Mouse (Mus musculus): ENCODE measurements around the gene Cxcl1.

Gene Cxcl1

DNA sequence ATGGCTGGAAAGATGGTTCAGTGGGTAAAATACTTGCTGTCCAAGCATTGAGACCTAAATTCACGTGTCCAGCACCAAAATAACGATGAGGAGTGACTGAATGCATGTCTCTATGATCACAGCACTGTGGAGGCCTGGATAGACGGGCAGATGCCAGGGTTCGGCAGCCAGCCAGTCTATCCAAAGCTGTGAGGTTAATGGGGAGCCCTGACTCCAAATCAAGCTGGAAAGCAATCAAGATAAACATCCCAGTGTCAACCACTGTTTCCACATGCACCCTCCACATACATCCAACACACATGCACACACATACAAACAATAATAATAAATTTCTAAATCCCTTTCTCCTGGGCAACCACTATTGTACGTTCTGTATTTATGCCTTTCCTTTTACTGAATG, 2.4 kb upstream of the Cxcl1 start:
- no peak for DNase-seq

DNA sequence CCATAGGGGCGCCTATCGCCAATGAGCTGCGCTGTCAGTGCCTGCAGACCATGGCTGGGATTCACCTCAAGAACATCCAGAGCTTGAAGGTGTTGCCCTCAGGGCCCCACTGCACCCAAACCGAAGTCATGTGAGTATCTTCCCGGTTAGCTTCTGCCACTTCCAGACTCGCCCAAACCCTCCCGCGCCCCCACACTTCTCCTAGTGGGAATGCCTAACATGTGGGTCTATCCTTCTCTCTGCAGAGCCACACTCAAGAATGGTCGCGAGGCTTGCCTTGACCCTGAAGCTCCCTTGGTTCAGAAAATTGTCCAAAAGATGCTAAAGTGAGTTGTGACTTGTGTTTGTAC, 398 bp downstream of the Cxcl1 start:
- DNase-seq = no peak

DNA sequence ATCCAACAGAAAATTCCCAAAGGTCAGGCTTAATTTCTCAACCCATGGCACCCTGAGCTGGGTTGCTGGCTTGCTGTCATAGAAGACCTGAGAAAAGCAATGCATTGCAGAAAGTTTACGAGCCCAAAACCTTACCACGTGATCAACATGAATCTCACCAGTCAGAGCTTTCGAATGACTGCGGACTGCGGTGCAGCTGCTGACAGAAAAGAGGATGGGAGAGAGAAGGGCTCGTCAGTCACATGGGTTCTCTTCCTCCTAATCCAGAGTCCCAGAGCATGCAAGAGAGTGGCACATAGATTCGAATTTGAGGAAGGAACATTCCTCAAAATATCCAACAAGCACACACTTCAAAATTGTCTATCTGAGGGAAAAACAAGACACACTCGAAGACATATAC, 3.2 kb downstream of the Cxcl1 start:
- DNase-seq = no peak

DNA sequence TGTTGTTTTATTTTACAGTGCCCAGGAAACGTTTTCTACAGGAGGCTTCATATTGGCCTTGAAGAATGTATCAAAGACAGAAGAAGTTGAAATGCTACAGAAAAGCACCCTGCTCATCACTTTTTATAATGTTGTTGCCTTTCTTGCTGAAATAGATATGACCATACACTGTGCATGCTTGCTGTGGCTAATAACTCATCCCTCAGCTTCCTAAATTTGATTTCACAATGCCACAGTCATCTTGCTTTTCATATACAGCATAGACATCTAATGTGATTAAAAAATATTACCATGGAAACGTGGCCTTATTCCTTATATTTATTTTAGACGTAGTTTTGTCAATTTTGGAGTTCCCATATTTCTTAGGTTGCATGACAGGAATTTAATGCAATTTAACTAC, 6.4 kb downstream of the Cxcl1 start:
- no peak for DNase-seq

DNA sequence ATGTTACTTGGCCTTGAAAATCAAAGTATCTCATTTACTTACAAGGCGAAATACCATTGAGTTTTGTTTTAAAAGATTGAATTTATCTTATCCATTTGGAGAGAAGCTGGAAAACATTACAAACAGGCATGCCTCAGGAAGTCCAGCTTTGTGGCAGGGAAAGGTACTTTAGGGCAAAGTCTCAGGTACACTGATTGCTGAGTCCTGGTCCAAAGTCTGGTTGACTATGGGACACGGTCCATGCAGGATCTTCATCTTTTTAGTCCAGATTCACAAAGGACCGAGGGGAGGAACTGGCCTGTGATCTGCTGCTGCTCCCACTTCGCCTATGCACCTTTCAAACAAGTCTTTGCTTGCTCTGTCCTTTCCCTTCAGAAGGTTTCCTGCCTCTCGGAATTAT, 8.3 kb downstream of the Cxcl1 start:
- no peak for DNase-seq

DNA sequence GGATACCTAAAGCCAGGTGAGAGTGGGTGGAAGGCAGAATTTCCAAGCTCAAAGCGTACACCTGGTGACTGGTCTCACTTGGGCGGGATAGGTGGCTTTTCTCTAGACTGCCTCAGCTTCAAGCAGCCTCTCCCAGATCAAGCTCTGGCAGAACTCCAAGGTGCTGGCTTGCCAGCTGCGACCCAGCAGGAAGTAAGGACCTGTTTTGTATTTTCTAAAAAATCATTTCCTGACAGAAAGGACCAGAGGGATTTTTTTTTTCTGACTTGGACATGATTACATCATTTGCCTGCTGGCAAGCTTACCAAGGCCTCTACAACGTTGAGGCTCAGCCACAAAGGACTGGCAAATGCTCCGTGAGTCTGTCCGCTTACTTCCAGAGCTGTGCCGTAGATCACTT, 9.1 kb downstream of the Cxcl1 start:
- DNase-seq = peak; percentile 62

DNA sequence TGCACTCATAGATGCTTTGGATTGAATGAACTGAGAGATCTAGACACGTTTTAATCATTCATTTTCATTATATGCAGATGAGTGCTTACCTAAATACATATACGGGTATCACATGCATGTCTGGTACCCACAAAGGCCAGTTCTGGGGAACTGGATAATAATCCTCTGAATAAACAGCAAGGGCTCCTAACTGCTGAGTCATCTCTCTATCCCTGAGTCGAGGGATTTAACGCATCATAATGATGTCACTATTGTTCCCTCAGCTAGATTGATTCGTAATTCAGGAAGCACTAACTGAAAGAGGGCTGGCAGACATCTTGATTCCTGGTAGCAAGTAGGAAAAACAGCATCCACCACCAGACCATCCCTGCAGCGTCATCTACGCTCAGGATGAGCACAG, 9.6 kb downstream of the Cxcl1 start:
- no peak for DNase-seq

DNA sequence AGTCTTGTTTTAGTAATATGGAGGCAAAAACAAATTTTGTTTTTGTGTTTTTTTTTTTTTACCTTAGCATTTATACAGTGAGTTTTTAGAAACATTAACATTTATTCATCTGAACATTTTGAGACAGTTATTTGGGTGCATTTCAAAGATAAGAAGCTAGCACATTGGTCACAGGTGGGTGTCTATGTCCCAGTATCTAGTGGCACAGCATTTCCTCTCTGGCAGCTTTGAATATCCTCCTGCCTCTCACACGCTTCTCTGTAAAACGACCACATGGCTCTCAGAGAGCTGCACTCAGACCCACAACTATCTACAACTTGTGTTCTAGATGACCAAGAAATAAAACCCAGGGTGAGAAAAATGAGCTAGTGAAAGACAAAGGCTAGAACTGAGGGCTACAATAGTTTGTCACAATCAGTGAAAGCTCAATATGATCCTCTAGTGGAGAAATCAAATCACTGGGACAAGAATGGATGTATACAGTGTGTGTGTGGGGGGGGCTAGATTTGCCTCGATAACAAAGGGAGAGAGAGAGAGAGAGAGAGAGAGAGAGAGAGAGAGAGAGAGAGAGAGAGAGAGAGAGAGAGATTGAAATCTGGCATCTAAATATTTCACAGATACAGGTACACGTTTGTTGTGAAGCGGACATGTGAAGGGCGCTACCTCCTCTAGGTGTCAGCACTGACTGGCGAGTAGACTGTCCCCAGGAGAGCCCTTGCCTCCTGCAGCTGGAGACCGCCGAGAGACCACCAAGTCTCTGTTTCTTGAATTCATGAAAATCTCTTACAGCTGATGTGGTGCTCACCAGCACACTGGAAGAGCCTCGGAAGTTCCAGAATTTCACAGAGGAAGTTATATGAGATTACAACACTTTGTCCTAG, 11.6 kb downstream of the Cxcl1 start:
- DNase-seq = no peak

DNA sequence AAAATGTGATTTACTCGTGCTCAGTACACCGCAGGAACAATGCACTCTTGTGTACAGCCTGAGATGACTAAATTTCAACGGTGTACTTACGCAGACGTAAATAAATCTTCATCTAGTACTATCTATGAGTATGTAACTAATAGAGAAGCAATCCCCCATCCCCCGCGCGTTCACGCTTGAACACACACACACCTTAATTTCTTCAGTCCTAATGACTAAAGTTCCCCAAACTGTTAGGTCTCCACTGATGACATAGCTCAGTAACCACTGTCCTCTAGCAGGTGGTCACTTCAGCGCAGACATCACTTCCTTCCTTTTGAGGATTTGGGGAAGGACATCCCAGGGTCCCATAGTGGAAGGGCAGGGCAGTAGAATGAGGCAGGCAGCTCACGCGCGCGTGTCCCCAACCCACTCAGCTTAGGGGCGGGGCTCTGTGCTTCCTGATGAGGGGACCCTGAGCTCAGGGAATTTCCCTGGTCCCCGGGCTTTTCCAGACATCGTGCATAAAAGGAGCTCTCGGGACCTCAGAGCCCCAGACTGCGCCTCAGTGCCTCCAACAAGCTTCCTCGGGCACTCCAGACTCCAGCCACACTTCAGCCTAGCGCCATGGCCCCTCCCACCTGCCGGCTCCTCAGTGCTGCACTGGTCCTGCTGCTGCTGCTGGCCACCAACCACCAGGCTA, 12.4 kb downstream of the Cxcl1 start, which contains the start of gene Cxcl2:
TSS of gene Cxcl2 (plus strand) at position 533 of the 682 bp plus-strand sequence.
- DNase-seq = no peak

DNA sequence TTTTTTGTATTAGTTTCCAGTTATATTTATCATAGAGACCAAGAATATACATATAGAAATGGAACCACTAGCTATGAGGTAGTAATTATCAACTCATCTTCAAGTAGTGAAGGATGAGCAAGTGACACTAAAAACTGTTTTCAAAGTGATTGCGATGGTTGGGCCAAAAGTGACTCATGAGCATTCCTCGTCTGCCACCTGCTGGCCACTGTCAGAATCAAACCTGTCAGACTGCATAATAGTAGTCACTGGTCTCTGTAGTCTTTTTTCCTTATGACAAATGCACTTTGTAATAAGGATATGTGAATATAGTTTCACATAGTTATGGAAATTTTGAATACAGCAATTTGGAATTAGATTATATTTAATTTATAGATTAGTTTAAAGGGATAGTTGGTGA, 17.9 kb downstream of the Cxcl1 start:
- peak; percentile 50 for DNase-seq

DNA sequence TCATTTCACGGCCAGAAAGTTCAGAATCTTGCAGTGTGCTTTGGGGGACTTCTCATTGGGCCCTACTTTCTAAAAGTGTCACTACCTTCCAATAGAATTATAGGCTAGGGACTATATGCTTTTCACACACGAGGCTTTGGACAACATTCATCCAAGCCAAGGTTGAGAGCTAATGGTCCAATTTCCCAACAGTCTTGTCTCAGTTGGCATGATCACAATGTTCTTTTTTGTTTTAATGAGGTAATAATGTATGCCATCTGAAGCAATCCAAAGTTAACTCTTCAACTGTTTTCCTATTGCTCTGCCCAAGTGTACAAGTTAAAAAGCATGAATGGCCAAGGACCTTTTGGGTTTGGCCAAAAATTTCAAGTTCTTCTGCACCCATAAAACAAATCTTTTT, 28.5 kb downstream of the Cxcl1 start:
- no peak for DNase-seq

DNA sequence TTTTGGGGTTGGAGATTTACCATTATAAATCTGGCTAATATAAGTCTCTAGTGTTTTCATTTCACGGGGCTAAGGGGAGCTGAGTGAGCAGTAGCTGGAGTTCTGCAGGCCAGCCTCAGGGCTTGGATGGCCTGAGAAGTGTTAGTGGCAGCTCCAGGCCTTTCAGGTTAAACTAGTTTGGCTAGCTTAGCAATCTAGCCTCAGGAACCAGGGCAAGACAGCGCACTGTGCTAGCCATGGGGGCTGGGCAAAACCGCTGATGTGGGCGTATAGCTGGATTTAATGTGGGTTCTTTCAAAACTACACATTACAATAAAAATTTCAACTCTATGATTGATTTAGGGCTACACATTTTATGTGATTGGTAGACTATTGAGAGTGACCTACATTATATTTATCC, 31.9 kb downstream of the Cxcl1 start:
- DNase-seq = no peak

DNA sequence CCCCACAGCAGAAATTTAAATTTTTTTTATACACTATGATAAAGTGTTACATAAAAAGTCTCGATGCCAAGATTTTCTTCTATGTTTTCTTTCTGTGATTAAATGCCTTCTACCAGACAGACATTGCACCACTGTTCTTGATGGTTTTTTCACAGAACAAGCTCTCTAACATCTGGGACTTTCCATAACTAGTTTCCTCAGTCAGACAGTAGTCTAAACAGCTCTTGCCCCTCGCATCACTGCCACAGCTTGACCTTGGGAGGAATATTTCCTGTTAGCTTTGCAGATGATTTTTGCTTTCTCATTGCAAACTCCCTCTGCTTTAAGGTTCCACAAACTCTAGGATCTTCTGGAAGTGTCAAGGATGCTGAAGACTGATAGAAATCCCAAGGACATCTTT, 39.5 kb downstream of the Cxcl1 start:
- no peak for DNase-seq

DNA sequence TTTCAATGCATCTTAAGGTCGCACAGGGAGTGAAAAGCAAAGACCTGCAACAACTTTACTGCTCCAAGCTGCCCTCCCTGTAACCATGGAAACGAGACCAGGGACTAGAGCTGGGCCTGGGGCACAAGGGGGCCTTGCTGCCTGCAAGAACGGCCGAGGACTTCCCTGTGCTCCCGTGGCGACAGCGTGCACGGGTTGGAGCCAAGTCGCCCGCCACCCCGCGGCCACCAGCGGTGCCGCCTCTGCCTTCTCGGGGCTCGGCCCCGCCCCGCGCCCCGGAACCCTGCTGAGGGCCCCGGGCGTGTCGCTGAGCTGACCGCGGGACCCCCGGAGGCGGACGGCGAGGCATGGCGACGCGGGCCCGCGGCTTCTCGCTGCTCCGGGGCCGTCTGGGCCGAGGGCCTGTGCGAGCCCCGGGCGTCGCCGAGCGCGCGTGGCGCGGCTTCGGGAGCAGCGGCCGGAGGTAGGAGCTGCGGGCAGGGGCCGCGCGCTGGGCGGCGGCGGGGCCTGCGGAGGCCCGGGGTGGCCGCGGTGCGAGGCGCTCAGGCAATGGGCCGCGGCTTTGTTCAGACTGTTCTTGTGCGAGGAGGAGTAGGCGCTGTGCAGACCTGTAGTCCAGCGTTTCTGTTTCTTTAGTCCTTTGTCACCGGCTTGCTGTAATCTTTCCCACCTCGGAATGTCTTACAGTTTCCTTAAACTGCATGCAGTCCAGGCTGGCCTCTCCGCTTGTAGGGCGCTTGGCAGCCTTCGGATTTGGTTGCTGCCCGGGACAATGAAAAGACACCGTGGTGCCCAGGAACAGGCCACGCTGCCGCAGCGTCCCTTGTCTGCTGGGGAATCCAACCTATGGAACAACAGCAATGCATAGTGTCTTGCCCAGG, 40.2 kb downstream of the Cxcl1 start, which contains the start of gene Mthfd2l:
TSS of gene Mthfd2l (plus strand) at position 147 of the 881 bp plus-strand sequence.
- peak; percentile 53 for DNase-seq

DNA sequence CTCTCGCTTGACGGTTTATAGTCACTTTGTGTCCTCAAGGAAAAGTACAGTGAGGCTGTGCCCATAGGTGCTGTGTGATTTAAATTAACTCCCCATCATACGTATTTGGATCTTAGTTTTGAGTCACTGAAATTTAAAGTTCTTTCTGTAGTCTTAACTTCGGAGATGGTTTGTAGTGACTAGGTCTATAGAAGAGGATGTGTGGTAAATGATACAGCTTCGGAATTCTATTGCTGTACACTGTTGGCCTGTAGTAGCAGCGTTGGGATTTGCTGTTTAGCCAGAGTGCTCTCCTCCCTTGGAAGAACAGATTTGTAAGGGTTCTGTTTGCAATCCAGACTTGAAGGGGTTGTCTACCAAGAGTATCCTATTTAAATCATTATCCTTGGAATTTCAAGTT, 40.9 kb downstream of the Cxcl1 start:
- DNase-seq = no peak

DNA sequence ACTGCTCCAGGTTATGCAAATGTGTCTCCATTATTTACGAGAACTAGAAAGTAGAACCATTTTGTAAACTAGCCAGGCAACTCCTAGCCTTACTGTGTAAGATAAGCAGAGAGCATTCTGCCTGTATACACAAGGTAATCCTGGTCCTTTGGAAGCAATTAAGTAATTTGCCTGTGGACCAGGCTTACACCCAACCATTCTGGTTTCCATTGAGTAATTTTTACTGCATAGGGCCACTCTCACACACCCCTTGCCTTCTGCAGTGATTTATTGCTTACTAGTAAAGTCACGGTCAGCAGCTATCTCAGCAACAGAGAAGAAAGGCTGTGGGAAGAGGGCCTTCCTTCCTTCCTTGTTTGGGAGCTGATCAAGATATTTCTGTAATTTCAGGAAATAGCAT, 45.7 kb downstream of the Cxcl1 start:
- DNase-seq = no peak
